Mouse (Mus musculus): ENCODE data around the gene Gm3543. TPM values are rescaled to one million over a fixed set of nuclear protein-coding genes. Genes with fewer than 3 reads are reported as not detected.
"Not testable (repeated sequence)": the region's sequence is repeated elsewhere in the genome, so short reads cannot be mapped to it uniquely, and the experiment has no call there.

Gene Gm3543
- not detected in 2 replicates for total RNA-seq (2012; rRNA removed)

DNA sequence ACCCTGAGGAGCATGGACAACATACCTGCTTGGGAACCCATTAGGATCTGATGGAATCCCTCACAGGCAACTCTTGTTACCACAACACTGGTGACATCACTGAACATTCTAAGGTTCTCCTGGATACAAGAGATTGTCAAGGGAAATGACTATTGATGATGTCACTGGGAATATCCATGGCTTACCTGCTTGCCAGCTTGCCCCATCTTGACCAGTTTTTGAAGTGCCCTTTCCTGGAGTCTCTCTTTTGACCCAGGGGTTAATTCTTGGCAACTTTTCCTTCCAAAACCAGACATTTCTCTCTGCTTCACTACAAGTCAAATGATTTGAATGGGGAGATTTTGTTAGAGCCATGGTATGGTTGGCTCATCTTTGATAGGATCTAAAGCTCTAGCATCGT is at the start of gene Gm3543:
Gene Gm3543, minus strand, starts transcription at position 101 of the 400 bp plus-strand sequence.
- H3K4me3 ChIP-seq (ENCODE audit: insufficient read depth in 1 of 2, low read depth in 1 of 2, low read length in 2 of 2, poor library complexity in 1 of 2, severe bottlenecking in 1 of 2); in situ Hi-C loops (cut with MboI; ENCODE audit: low sequenced_read_pairs in 2 of 2, unreplicated experiment in 2 of 2); H3K27ac ChIP-seq (ENCODE audit: insufficient read depth, low read depth, low read length, poor library complexity, severe bottlenecking); H3K36me3 ChIP-seq (ENCODE audit: control insufficient read depth, insufficient read depth, low read length, poor library complexity, severe bottlenecking); H3K9me3 ChIP-seq (ENCODE audit: control insufficient read depth, insufficient read depth, low read depth, low read length); DNase-seq (ENCODE audit: low read depth, low spot score); H3K4me1 ChIP-seq (ENCODE audit: control insufficient read depth in 2 of 2, insufficient read depth in 2 of 2, low read length in 2 of 2, poor library complexity in 1 of 2); H3K9ac ChIP-seq (ENCODE audit: insufficient read depth, low read depth, low read length, poor library complexity, severe bottlenecking): not testable (repeated sequence)

DNA sequence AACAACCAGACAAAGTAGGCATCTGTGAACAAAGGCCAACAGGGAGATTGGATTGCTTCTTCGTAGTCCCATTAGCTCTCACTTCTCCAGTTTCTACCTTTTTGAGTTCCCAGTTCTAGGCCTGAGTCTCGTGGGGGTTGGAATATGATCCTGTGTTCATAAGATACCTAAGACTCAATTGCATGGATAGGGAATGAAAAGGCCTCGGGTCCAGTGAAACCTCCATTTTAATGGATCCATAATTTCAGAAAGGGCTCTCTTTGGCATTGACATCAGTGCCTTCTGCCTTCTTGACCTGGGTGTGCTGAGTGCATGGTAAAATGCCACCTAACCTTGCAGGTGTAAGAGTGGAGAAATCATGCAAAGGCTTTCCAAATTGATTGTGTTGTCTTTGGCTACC is 14.5 kb downstream of the Gm3543 start:
- H3K9ac ChIP-seq (ENCODE audit: insufficient read depth, low read depth, low read length, poor library complexity, severe bottlenecking); H3K36me3 ChIP-seq (ENCODE audit: control insufficient read depth, insufficient read depth, low read length, poor library complexity, severe bottlenecking); H3K27ac ChIP-seq (ENCODE audit: insufficient read depth, low read depth, low read length, poor library complexity, severe bottlenecking); in situ Hi-C loops (cut with MboI; ENCODE audit: low sequenced_read_pairs in 2 of 2, unreplicated experiment in 2 of 2); H3K4me1 ChIP-seq (ENCODE audit: control insufficient read depth in 2 of 2, insufficient read depth in 2 of 2, low read length in 2 of 2, poor library complexity in 1 of 2); H3K9me3 ChIP-seq (ENCODE audit: control insufficient read depth, insufficient read depth, low read depth, low read length); DNase-seq (ENCODE audit: low read depth, low spot score); H3K4me3 ChIP-seq (ENCODE audit: insufficient read depth in 1 of 2, low read depth in 1 of 2, low read length in 2 of 2, poor library complexity in 1 of 2, severe bottlenecking in 1 of 2): not testable (repeated sequence)

DNA sequence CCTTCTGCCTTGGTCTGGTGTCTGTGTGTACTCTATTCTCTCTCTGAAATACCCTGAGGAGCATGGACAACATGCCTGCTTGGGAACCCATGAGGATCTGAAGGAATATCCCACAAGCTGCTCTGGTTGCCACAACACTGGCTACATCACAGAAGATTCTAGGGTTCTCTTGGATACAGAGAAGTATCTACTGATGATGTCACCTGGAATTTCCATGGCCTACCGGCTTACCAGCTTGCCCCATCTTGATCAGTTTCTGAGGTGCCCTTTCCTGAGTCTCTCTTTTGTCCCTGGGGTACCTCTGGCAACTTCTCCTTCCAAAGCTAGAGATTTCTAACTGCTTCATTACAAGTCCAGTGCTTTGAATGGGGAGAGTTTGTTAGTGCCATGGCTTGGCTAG is 15.3 kb downstream of the Gm3543 start, which contains the start of gene Gm6401:
Gene Gm6401, minus strand, starts transcription at position 101 of the 400 bp plus-strand sequence.
- H3K9me3 ChIP-seq (ENCODE audit: control insufficient read depth, insufficient read depth, low read depth, low read length); DNase-seq (ENCODE audit: low read depth, low spot score); H3K36me3 ChIP-seq (ENCODE audit: control insufficient read depth, insufficient read depth, low read length, poor library complexity, severe bottlenecking); H3K4me3 ChIP-seq (ENCODE audit: insufficient read depth in 1 of 2, low read depth in 1 of 2, low read length in 2 of 2, poor library complexity in 1 of 2, severe bottlenecking in 1 of 2); in situ Hi-C loops (cut with MboI; ENCODE audit: low sequenced_read_pairs in 2 of 2, unreplicated experiment in 2 of 2); H3K27ac ChIP-seq (ENCODE audit: insufficient read depth, low read depth, low read length, poor library complexity, severe bottlenecking); H3K9ac ChIP-seq (ENCODE audit: insufficient read depth, low read depth, low read length, poor library complexity, severe bottlenecking); H3K4me1 ChIP-seq (ENCODE audit: control insufficient read depth in 2 of 2, insufficient read depth in 2 of 2, low read length in 2 of 2, poor library complexity in 1 of 2): not testable (repeated sequence)

DNA sequence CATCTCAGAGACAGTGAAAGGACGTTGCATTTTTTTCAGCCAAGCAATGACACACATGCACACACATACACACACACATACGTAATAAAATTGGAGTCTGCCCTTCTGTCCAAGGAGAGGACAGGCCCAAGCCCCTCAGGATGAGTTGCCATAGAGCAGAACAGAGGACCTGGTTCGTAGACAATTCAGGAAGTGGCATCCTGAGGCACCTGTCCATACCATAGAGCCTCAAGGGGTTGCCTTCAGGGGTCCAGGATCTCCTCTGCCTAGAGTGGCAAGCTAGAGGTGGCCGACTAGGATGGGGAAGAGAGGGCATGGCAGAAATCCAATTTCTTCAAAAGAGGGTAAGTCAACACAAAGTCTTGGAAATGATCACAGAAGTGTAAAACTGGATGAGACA is 19.0 kb downstream of the Gm3543 start:
- H3K36me3 ChIP-seq (ENCODE audit: control insufficient read depth, insufficient read depth, low read length, poor library complexity, severe bottlenecking); H3K4me1 ChIP-seq (ENCODE audit: control insufficient read depth in 2 of 2, insufficient read depth in 2 of 2, low read length in 2 of 2, poor library complexity in 1 of 2); DNase-seq (ENCODE audit: low read depth, low spot score); H3K27ac ChIP-seq (ENCODE audit: insufficient read depth, low read depth, low read length, poor library complexity, severe bottlenecking); H3K4me3 ChIP-seq (ENCODE audit: insufficient read depth in 1 of 2, low read depth in 1 of 2, low read length in 2 of 2, poor library complexity in 1 of 2, severe bottlenecking in 1 of 2); H3K9me3 ChIP-seq (ENCODE audit: control insufficient read depth, insufficient read depth, low read depth, low read length); H3K9ac ChIP-seq (ENCODE audit: insufficient read depth, low read depth, low read length, poor library complexity, severe bottlenecking); in situ Hi-C loops (cut with MboI; ENCODE audit: low sequenced_read_pairs in 2 of 2, unreplicated experiment in 2 of 2): not testable (repeated sequence)

DNA sequence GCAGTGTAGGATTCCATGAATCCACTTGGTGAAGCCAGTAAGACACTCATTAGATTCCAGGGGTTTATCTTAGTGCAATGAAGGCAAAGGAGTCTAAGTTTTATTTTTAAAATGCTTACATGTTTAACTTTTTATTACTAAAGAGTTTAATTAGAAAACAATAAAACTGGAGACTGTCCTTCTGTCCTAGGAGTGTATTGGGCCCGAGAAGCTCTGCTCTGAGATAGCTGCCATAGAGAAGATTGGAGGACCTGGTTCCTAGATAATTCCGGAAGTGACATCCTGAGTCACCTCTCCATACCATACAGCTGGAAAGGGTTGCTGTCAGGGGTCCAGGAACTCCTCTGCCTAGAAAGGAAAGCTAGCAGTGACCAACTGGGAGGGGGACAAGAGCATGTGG is 39.4 kb downstream of the Gm3543 start, which contains the start of gene 1700024B05Rik:
Gene 1700024B05Rik, plus strand, starts transcription at position 301 of the 400 bp plus-strand sequence.
- H3K27ac ChIP-seq (ENCODE audit: insufficient read depth, low read depth, low read length, poor library complexity, severe bottlenecking); H3K4me3 ChIP-seq (ENCODE audit: insufficient read depth in 1 of 2, low read depth in 1 of 2, low read length in 2 of 2, poor library complexity in 1 of 2, severe bottlenecking in 1 of 2); H3K9me3 ChIP-seq (ENCODE audit: control insufficient read depth, insufficient read depth, low read depth, low read length); DNase-seq (ENCODE audit: low read depth, low spot score); in situ Hi-C loops (cut with MboI; ENCODE audit: low sequenced_read_pairs in 2 of 2, unreplicated experiment in 2 of 2); H3K4me1 ChIP-seq (ENCODE audit: control insufficient read depth in 2 of 2, insufficient read depth in 2 of 2, low read length in 2 of 2, poor library complexity in 1 of 2); H3K36me3 ChIP-seq (ENCODE audit: control insufficient read depth, insufficient read depth, low read length, poor library complexity, severe bottlenecking); H3K9ac ChIP-seq (ENCODE audit: insufficient read depth, low read depth, low read length, poor library complexity, severe bottlenecking): not testable (repeated sequence)

Other genes starting within 250 kb of the Gm3543 start
- gene Gm7929, start 232.7 kb downstream of the Gm3543 start, total RNA-seq (2012; rRNA removed): not detected in 2 replicates
- not detected in 2 replicates for gene Gm47189, start 210.9 kb downstream of the Gm3543 start, total RNA-seq (2012; rRNA removed)
- not detected in 2 replicates for gene Gm7980, start 76.0 kb downstream of the Gm3543 start, total RNA-seq (2012; rRNA removed)
- gene 1700049E17Rik1, start 58.4 kb downstream of the Gm3543 start, total RNA-seq (2012; rRNA removed): not detected in 2 replicates
- gene 1700024B05Rik, start 39.3 kb downstream of the Gm3543 start, total RNA-seq (2012; rRNA removed): 0.16 and 0.22 TPM in 2 replicates
- not detected in 2 replicates for gene Gm6401, start 15.4 kb downstream of the Gm3543 start, total RNA-seq (2012; rRNA removed)
- not detected in 2 replicates for gene Gm7951, start 134.0 kb upstream of the Gm3543 start, total RNA-seq (2012; rRNA removed)
- not detected in 2 replicates for gene Gm17027, start 179.3 kb upstream of the Gm3543 start, total RNA-seq (2012; rRNA removed)
- gene Gm3573, start 207.5 kb upstream of the Gm3543 start, total RNA-seq (2012; rRNA removed): not detected in 2 replicates

Measured in ES-E14 (cell line).